Mouse (Mus musculus) MEL (cell line): Measurements from ENCODE around the gene Anapc15-ps. TPM values are rescaled to one million over a fixed set of nuclear protein-coding genes. Genes with fewer than 3 reads are reported as not detected.

Source experiments
- DNase-seq: peaks from one replicate; pipeline ENCODE4 v3.0.0; 2011; ENCODE audit warnings: low read depth, low spot score
- H3K27ac ChIP-seq: 2 replicates; pipeline ENCODE4 v1.5.1; 2012; ENCODE audit warnings: low read depth, mild to moderate bottlenecking, control low read depth, low read length, moderate library complexity; ENCODE audit not compliant: control insufficient read depth
- H3K27me3 ChIP-seq, 2 experiments: fragments of 150-350 bp in 1 of 2; sonication (generic) in 1 of 2; 2 replicates each; pipeline ENCODE4 v1.6.1; 2012; ENCODE audit warnings: low read length in 2 of 2, mild to moderate bottlenecking in 2 of 2, improper control_type of control experiment in 1 of 2, moderate library complexity in 1 of 2; ENCODE audit not compliant: insufficient read depth in 2 of 2, control insufficient read depth in 1 of 2
- H3K36me3 ChIP-seq, 2 experiments: 2 replicates each; pipeline ENCODE4 v1.6.1; 2012 to 2014; ENCODE audit warnings: low read length in 2 of 2, improper control_type of control experiment in 1 of 2, inconsistent platforms in 1 of 2, mild to moderate bottlenecking in 1 of 2; ENCODE audit not compliant: insufficient read depth in 2 of 2, control insufficient read depth in 1 of 2
- H3K4me1 ChIP-seq, 2 experiments: fragments of 150-350 bp in 1 of 2; sonication (generic) in 1 of 2; 2 replicates each; pipeline ENCODE4 v1.6.1; 2012; ENCODE audit warnings: low read length in 2 of 2, improper control_type of control experiment in 1 of 2, mild to moderate bottlenecking in 1 of 2; ENCODE audit not compliant: insufficient read depth in 2 of 2, control insufficient read depth in 1 of 2
- H3K4me3 ChIP-seq, 2 experiments: fragments of 150-350 bp in 1 of 2; sonication (generic) in 1 of 2; 2 replicates each; pipeline ENCODE4 v1.5.1; 2012; ENCODE audit warnings: low read depth in 2 of 2, low read length in 2 of 2, mild to moderate bottlenecking in 2 of 2, moderate library complexity in 2 of 2, control low read depth in 1 of 2, improper control_type of control experiment in 1 of 2; ENCODE audit not compliant: control insufficient read depth in 1 of 2, insufficient read depth in 1 of 2
- H3K79me2 ChIP-seq: 2 replicates; pipeline ENCODE4 v1.6.1; 2012; ENCODE audit warnings: mild to moderate bottlenecking, low read length, moderate library complexity; ENCODE audit not compliant: control insufficient read depth, poor library complexity, insufficient read depth
- H3K9ac ChIP-seq: 2 replicates; pipeline ENCODE4 v1.6.1; 2012; ENCODE audit warnings: low read depth, mild to moderate bottlenecking, control low read depth, low read length, moderate library complexity; ENCODE audit not compliant: control insufficient read depth, poor library complexity, severe bottlenecking
- H3K9me3 ChIP-seq: fragments of 150-350 bp; sonication (generic); replicated peaks from 2 replicates; pipeline ENCODE4 v1.6.1; 2012; ENCODE audit warnings: mild to moderate bottlenecking, low read length, improper control_type of control experiment, moderate library complexity; ENCODE audit not compliant: insufficient read depth
- BHLHE40 ChIP-seq: IDR thresholded peaks from 2 replicates; pipeline ENCODE4 v1.6.1; 2012; ENCODE audit warnings: low read depth, mild to moderate bottlenecking, inconsistent platforms, low read length, improper control_type of control experiment, borderline replicate concordance
- CHD1 ChIP-seq: IDR thresholded peaks from 2 replicates; pipeline ENCODE4 v1.6.1; 2012; ENCODE audit warnings: low read depth, mild to moderate bottlenecking, inconsistent platforms, low read length, improper control_type of control experiment
- E2F4 ChIP-seq: IDR thresholded peaks from 2 replicates; pipeline ENCODE4 v1.6.1; 2011; ENCODE audit warnings: low read depth, low read length, improper control_type of control experiment, borderline replicate concordance
- ELF1 ChIP-seq: IDR thresholded peaks from 2 replicates; pipeline ENCODE4 v1.6.1; 2014; ENCODE audit warnings: low read depth, mild to moderate bottlenecking, inconsistent platforms, low read length, improper control_type of control experiment, moderate library complexity
- EP300 ChIP-seq, 2 experiments: IDR thresholded peaks; 2 replicates each; pipeline ENCODE4 v1.6.1; 2011; ENCODE audit warnings: improper control_type of control experiment in 2 of 2, low read length in 2 of 2, low read depth in 1 of 2, mild to moderate bottlenecking in 1 of 2
- ETS1 ChIP-seq: IDR thresholded peaks from 2 replicates; pipeline ENCODE4 v1.6.1; 2012; ENCODE audit warnings: low read depth, mild to moderate bottlenecking, inconsistent platforms, low read length, improper control_type of control experiment, moderate library complexity
- GATA1 ChIP-seq: IDR thresholded peaks from 2 replicates; pipeline ENCODE4 v1.6.1; 2011; ENCODE audit warnings: low read depth, low read length, improper control_type of control experiment
- JUND ChIP-seq: IDR thresholded peaks from 2 replicates; pipeline ENCODE4 v1.6.1; 2011; ENCODE audit warnings: low read depth, mild to moderate bottlenecking, improper control_type of control experiment, low read length
- MAX ChIP-seq: IDR thresholded peaks from 2 replicates; pipeline ENCODE4 v1.6.1; 2011; ENCODE audit warnings: low read length, improper control_type of control experiment
- MYB ChIP-seq: IDR thresholded peaks from 2 replicates; pipeline ENCODE4 v1.6.1; 2011; ENCODE audit warnings: mild to moderate bottlenecking, low read depth, low read length, improper control_type of control experiment
- NELFE ChIP-seq: IDR thresholded peaks from 2 replicates; pipeline ENCODE4 v1.6.1; 2011; ENCODE audit warnings: low read depth, low read length, improper control_type of control experiment
- POLR2A ChIP-seq, 2 experiments: IDR thresholded peaks; 2 replicates each; pipeline ENCODE4 v1.6.1; 2011 to 2012; ENCODE audit warnings: low read length in 2 of 2, mild to moderate bottlenecking in 2 of 2, control low read depth in 1 of 2, improper control_type of control experiment in 1 of 2, low read depth in 1 of 2, moderate library complexity in 1 of 2; ENCODE audit not compliant: control insufficient read depth in 1 of 2, insufficient read depth in 1 of 2, poor library complexity in 1 of 2
- RAD21 ChIP-seq: IDR thresholded peaks from 2 replicates; pipeline ENCODE4 v1.6.1; 2011; ENCODE audit warnings: mild to moderate bottlenecking, low read depth, low read length, improper control_type of control experiment
- TAL1 ChIP-seq: IDR thresholded peaks from 2 replicates; pipeline ENCODE4 v1.6.1; 2012; ENCODE audit warnings: mild to moderate bottlenecking, inconsistent platforms, low read length, moderate library complexity, mixed read lengths
- TBP ChIP-seq: IDR thresholded peaks from 2 replicates; pipeline ENCODE4 v1.8.0; 2011; ENCODE audit warnings: low read depth, low read length, improper control_type of control experiment
- ZMIZ1 ChIP-seq: IDR thresholded peaks from 2 replicates; pipeline ENCODE4 v1.6.1; 2012; ENCODE audit warnings: low read depth, mild to moderate bottlenecking, inconsistent platforms, low read length, improper control_type of control experiment, moderate library complexity
- polyA plus RNA-seq, 2 experiments: library from polyadenylated mRNA; stranded (reverse) in 1 of 2; unstranded in 1 of 2; fragments of >175 nt in 1 of 2; fragments of >200 nt in 1 of 2; gene quantifications; 2 replicates each; pipeline versions ENCODE4 v1.2.1 to v1.2.4; 2012; ENCODE audit warnings: low replicate concordance in 2 of 2, low read depth in 1 of 2; ENCODE audit not compliant: insufficient read length in 2 of 2, insufficient read depth in 1 of 2, missing spikeins in 1 of 2
- total RNA-seq: library from RNA; depleted of rRNA; stranded (reverse); fragments of 300-350 nt; gene quantifications from 2 replicates; pipeline ENCODE4 v1.2.3, GENCODE M21; 2012

The Anapc15-ps gene
- total and polyA plus RNA-seq, 3 experiments = 0.31 TPM; not detected in 2

DNA sequence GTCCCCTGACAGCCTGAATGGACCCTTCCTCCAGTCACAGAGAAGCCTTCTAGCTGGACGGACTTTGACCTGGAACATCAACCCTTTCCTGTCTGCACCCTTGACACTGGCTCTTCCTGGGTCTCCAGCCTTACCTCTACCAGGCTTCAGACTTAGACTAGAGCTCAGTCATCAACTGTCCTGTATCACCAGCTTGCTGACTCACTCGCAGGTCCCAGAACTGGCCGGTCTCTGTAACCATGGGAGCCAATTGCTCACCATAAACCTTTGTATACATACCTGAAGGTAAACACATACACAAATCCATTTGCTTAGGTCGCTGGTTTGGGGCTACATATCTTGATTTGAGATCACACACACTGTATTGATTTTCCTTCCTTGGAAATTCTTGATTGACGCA lies 33.8 kb downstream of the Anapc15-ps start:
- Histone ChIP-seq H3K4me1 (no peaks in the 10 kb centered on the region), H3K27me3 (no peaks in the 10 kb centered on the region; a peak in 2 of 4 replicates), H3K36me3 (no peaks in the 10 kb centered on the region), H3K27ac (no peak overlapping the region), H3K9me3 (no peaks in the 10 kb centered on the region), H3K9ac (no peak overlapping the region), H3K79me2 (no peaks in the 10 kb centered on the region), H3K4me3 (no peak overlapping the region)
- no peak for DNase-seq
- TF ChIP-seq NELFE (no peak), GATA1 (no peak), RAD21 (no peak)

DNA sequence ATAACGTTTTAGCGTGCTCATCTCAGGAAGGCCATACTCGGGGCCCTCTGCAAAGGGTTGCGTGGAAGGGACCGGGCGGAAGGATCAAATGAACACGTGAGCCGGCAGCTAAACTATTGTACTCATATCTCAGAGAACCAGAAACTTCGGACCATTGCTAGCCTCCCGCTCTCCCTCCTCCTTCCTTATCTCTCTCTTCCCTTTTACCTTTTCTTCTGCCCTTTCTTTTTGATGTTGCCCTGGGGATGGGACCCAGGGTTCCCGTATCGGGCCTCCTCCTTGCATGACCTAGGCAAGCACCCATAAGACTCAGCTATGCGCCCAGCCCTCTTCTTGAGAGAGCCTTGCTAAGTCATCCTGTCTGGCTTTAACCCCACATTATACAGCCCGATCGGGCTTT lies 38.5 kb downstream of the Anapc15-ps start:
- no peak overlapping the region for H3K27ac ChIP-seq
- TF ChIP-seq JUND = no peak
- no peak for DNase-seq

DNA sequence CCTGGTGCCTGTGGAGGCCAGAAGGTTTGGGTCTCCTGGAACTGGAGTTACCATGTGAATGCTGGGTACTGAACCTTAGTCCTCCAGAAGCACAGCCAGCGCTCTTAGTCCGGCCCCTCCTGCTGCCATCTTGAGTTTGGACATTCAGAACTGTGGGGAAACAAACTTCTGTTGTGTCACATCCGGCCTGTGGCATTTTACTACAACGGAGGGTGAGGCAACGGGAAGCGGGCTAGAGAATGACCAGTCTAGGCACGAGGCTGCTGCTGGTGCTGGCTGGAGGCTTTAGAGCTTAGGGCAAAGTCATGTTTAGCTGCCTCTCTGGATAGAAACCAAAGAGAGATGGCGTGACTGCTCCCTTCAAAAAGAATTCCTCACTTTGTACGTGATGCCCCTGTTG lies 39.0 kb downstream of the Anapc15-ps start:
- H3K9me3 ChIP-seq = no peaks in the 10 kb centered on the region
- TF ChIP-seq RAD21 (no peak), ETS1 (no peak), BHLHE40 (no peak), CHD1 (no peak), EP300 (IDR thresholded peaks at IDR 0.05; ENCODE audit: low read depth in 1 of 2, low read length in 2 of 2) (no peak), TBP (no peak), MYB (no peak), E2F4 (no peak), ELF1 (no peak), TAL1 (no peak), JUND (no peak), MAX (no peak), ZMIZ1 (no peak), POLR2A (IDR thresholded peaks at IDR 0.05; ENCODE audit: control insufficient read depth in 1 of 2, insufficient read depth in 1 of 2, low read depth in 1 of 2, low read length in 2 of 2, poor library complexity in 1 of 2) (no peak)
- H3K27me3 ChIP-seq = no peaks in the 10 kb centered on the region
- no peak overlapping the region for H3K4me3 ChIP-seq
- no peak for DNase-seq
- H3K9ac ChIP-seq = no peak overlapping the region
- no peaks in the 10 kb centered on the region for H3K4me1 ChIP-seq
- no peaks in the 10 kb centered on the region for H3K36me3 ChIP-seq
- no peaks in the 10 kb centered on the region for H3K79me2 ChIP-seq
- no peak overlapping the region for H3K27ac ChIP-seq

More for the DNA sequence above, 38.5 kb downstream of the Anapc15-ps start:
- no peaks in the 10 kb centered on the region for H3K79me2 ChIP-seq
- H3K4me3 ChIP-seq = no peak overlapping the region
- H3K9ac ChIP-seq = no peak overlapping the region
- no peaks in the 10 kb centered on the region for H3K36me3 ChIP-seq
- no peaks in the 10 kb centered on the region for H3K27me3 ChIP-seq
- no peaks in the 10 kb centered on the region for H3K9me3 ChIP-seq
- no peaks in the 10 kb centered on the region for H3K4me1 ChIP-seq
